Mouse (Mus musculus) 416B (cell line): ENCODE measurements at regions not wholly inside any gene's neighbourhood (a gene's known extent, or its start where the extent isn't known, plus 50 kb on each side); places are given as distances from the start of the nearest gene placed in this dataset.
A peak's percentile ranks its signal among the peaks of the same experiment; 100 is the strongest.
"Not testable (repeated sequence)": the region's sequence is repeated elsewhere in the genome, so short reads cannot be mapped to it uniquely, and the experiment has no call there.

Experiments used
- DNase-seq: peaks from one replicate; pipeline ENCODE4 v3.0.0; 2011; ENCODE audit warnings: low read depth

DNA sequence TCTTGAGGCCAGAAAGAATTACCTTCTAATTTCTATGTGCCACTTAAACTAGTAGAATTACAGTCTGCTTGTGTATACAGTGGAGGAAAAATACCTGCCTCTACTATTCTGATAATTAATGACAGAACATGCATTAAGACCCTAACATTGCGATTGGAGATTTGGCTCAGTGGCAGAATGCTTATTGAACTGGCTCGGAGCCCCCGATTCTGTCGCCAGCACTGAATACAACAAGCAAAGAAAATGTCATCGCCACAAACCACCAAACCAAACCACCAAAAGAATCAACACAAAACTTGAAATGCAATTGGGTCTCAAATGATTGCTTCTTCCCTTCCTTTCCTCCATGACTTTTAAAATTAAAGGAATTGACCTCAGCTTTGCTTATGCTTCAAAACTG, 122.9 kb upstream of the Emcn start:
- DNase-seq: peak; percentile 18

GRCm38 (mm10) chr3:137226151-137226550, 114.7 kb upstream of the Emcn start:
- no peak for DNase-seq

GRCm38 (mm10) chr3:137227122-137227838, 113.6 kb upstream of the Emcn start:
- no peak for DNase-seq

- no peak for DNase-seq
Measured at GRCm38 (mm10) chr3:137228416-137228815, 112.5 kb upstream of the Emcn start.

- DNase-seq: no peak
Measured at GRCm38 (mm10) chr3:137242877-137243276, 98.0 kb upstream of the Emcn start.

GRCm38 (mm10) chr3:137263907-137264306, 77.0 kb upstream of the Emcn start:
- peak; percentile 20 for DNase-seq

DNA sequence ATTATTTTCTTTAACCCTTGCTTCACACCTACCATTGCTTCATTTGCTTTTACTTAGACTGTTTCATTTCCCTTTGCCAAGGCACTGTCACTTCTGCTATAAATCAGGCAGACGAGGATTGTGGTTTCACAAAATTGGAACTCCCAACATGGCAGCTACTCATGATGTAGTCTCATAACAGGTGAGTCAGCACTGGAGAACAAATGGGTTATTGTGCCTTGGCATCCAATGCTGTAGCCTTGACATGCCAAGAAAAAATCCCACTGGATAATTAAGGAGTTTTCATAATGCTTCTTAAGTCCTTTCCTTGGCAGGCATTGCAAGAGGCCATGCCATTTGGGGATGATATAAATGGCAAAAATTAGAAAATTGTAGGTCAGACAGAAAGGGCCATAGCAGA, 73.1 kb upstream of the Emcn start:
- no peak for DNase-seq

GRCm38 (mm10) chr3:137275444-137275843, 65.4 kb upstream of the Emcn start:
- no peak for DNase-seq

GRCm38 (mm10) chr3:137279284-137279683, 61.6 kb upstream of the Emcn start:
- no peak for DNase-seq

GRCm38 (mm10) chr3:137281052-137281451, 59.8 kb upstream of the Emcn start:
- DNase-seq: no peak

GRCm38 (mm10) chr3:137287558-137287957, 53.3 kb upstream of the Emcn start:
- not testable (repeated sequence) for DNase-seq

DNA sequence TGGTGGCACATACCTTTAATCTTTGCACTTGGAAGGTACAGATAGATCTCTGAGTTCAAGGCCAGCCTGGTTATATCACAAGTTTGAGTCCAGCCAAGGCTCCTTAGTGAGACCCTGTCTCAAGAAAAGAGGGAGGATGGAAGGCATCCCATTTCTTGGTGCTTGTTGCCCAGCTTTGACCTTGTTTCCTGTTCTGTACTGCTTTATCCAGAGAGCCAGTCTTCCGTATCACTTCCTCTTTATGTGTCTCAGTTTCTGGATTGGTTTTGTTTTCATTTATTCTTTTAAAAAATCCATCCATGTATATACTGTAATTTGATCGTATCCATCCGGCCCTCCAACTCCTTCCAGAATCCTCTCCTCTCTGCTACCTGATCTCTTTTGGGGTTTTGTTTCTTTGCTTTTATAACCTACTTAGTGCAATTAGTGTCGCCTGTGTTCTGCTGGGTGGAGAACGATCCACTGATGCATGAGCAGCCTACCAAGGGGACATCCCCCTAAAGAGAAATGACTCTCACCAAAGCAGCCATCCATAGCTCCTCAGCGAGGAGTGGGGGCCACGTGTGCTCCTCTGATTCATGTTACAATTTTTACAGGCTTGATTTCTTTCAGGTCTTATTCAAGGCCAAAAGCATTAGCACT, 52.4 kb upstream of the Emcn start:
- DNase-seq: no peak

GRCm38 (mm10) chr3:137288943-137289682, 51.8 kb upstream of the Emcn start:
- peak; percentile 24 for DNase-seq

GRCm38 (mm10) chr3:137289683-137289984, 51.2 kb upstream of the Emcn start:
- DNase-seq: no peak
